Mouse (Mus musculus): Measurements from ENCODE around the gene Coasy.

Gene Coasy

DNA sequence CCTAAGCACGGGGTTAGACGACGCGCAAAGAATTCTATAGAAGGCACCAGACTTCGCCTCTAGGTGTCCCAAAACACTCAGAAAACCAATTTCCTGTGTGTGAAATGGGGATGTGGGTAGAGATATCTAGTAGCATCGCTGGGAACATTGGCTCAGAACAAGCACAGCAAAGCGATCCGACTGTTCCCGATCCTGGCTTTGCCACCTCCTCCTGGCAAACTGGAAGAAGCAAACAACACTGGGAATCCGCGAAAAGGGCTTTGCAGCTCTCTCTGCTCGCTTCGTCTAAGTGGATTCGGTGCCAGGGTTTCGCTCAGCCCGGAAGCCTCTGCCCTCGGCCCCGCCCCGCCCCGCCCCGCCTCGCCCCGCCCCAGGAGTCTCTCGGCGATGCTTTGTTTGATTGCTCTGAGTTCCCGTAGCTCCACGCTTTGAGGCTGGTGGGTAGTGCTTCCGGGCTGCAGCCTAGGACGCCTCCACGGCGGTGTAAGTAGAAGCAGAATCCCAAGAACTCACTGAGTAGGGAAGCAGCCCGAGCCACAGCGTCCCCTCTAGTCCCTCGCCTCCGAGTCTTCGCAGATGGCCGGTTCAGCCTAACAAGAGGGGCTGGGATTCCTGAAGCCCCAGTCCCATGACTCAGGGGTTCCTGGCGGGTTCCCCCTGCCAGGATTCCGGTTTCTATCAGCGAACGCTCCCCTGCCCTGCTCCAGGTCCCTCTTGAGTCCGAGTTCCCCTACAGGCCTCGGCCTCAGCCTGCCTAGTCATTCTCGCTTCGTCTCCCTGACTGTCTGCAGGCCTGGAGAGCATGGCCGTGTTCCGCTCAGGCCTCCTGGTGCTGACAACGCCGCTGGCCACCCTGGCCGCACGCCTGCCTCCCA, at the start of gene Coasy:
Coasy (plus strand) TSS at position 358 of the 875 bp plus-strand sequence.
- peak; percentile 77 to 87 for DNase-seq (ENCODE audit: low spot score in 2 of 2)

DNA sequence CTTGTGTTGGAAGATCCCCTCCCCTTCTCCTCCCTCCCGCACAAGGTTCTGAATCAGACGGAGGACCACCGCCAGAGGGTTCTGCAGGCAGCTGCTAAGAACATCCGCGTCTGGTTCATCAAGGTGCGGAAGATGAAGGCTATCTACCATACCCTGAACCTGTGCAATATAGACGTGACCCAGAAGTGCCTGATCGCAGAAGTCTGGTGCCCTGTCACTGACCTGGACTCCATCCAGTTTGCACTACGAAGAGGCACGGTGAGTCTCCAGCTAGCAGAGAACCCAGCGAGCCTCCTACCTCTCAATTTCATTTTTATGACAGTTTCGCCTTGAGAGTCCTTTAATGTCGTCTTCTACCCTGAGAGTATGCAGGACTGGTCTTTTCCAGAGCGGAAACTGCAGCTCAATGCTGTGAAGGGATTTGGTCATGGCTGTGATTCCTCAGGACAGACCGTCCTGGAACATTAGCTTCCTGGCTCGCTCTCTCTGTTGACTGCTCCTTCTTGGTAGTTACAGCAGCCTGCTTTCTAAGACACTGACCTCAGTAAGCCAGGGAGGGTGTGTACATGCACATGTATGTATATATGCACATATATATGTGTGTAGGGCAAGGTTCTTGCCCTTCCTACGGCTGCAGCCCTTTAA, 48.4 kb upstream of the Coasy start:
- no peak for DNase-seq (ENCODE audit: low spot score in 2 of 2)

DNA sequence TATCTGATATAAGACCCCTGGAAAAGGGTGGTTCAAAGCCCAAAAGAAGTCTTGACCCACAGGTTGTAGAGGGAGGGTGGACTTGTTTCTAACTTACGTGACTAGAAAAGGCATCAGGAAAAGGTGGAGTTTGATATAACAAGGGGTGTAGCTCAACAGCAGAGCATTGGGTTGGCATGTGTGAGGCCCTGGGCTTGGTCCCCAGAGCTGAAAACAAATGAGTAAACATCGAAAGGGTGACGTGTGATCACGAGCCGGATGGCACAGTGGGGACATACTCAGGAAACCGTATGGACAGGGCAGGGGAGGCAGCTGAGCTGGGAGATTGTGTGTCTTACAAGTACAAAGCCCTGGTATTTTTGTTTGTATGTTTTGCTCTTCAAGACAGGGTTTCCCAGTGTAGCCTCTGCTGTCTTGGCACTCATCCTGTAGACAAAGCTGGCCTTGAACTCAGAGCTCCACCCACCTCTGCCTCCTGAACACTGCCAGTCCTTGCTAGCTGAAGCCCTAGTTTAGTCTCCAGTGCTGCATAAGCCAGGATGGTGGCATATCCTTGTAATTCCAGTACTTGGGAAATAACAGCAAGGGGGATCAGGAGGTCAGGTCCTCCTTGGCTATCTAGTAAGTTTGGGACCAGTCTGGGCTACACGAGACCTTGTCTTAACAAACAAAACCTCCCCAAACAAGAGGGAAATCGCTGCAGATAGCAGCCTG, 47.6 kb upstream of the Coasy start:
- no peak for DNase-seq (ENCODE audit: low spot score in 2 of 2)

GRCm38 (mm10) chr11:101035328-101035695, 47.1 kb upstream of the Coasy start:
- DNase-seq (ENCODE audit: low spot score in 2 of 2), result no peak

GRCm38 (mm10) chr11:101037795-101038194, 44.6 kb upstream of the Coasy start:
- DNase-seq (ENCODE audit: low spot score in 2 of 2), result peak in 1 of 2 experiments; percentile 51

- no peak for DNase-seq (ENCODE audit: low spot score in 2 of 2)
Measured at GRCm38 (mm10) chr11:101045826-101046225, 36.5 kb upstream of the Coasy start.

- peak in 1 of 2 experiments; percentile 61 for DNase-seq (ENCODE audit: low spot score in 2 of 2)
Measured at GRCm38 (mm10) chr11:101046440-101046839, 35.9 kb upstream of the Coasy start.

DNA sequence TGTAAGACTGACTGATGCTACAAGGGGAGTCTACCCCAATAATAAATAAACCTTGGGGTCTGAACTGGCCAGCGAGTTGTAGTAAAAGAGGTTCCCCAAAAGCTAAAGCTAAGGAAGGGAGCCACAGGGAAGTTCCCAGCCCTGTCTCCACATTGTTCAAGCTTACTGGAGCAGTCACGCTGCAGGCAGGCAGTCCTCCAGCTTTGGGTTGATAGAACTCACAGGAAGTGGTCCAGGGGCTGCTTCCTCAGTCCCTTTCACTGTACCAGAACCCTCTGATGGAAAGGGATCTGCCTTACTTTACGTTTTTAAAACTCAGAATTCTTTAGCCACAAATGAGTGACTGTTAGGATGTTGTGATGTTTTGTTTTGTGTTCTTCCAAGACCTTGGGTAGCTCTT, 34.9 kb upstream of the Coasy start:
- peak in 1 of 2 experiments; percentile 53 for DNase-seq (ENCODE audit: low spot score in 2 of 2)

DNA sequence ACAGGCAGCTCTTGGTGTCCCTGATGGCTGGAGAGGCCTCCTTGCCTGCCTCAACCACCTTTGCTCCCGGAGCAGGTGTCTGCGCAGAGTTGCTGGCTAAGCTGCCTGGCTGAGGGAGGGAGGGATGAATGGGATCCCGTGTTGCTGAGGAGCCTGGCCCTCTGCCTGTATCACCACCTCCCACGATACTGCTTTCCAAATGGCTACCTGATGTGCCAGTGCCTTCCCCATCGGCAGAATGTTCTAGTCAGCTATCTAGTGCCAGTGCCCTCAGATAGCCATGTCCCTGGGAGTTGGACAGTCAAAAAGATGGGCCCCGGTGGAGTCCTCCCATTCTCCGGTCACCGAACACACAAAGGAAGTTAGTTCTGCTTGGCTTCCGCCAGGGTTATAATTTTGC, 32.0 kb upstream of the Coasy start:
- DNase-seq (ENCODE audit: low spot score in 2 of 2), result peak in 1 of 2 experiments; percentile 52

DNA sequence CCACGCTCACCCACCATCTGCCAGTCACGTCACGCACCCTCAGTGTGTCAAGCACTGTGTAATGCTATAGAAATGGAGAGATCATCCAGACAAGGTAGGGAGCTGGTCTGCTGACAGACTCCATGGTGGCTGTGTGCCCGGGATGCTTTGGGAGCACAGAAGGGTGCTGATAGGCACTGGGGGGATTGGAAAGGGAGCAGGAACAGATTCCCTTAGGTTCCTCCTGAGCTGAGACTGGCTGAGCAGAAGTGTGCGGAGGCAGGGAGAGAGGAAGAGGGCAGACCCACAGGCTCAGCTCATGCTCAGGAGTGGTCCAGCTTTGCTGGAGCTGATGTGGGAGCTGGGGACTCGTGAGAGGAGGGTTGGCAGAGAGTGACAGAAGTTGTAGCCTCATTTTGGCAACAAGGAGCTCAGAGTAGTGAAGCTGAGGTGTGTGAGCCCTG, 31.3 kb upstream of the Coasy start:
- DNase-seq (ENCODE audit: low spot score in 2 of 2), result peak in 1 of 2 experiments; percentile 56

DNA sequence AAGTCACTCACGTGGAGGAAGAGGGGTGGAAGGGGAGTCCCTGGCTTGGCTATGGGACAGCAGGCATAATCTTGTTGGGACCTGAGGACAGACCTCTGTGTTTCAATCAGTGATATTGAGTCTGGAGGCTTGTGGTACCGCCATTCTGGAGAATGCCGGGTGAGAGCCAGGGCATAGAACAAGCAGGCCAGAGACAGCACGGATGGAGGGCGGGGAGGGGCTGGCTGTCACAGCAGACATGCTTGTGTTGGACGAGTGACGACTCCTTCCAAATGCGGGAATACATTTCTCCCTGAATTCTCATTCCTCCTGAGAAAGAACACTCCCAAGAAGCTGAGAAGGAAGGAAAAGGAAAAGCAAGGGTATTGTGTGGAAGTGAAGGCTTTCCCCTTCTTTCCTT, 30.7 kb upstream of the Coasy start:
- peak in 1 of 2 experiments; percentile 53 for DNase-seq (ENCODE audit: low spot score in 2 of 2)

DNA sequence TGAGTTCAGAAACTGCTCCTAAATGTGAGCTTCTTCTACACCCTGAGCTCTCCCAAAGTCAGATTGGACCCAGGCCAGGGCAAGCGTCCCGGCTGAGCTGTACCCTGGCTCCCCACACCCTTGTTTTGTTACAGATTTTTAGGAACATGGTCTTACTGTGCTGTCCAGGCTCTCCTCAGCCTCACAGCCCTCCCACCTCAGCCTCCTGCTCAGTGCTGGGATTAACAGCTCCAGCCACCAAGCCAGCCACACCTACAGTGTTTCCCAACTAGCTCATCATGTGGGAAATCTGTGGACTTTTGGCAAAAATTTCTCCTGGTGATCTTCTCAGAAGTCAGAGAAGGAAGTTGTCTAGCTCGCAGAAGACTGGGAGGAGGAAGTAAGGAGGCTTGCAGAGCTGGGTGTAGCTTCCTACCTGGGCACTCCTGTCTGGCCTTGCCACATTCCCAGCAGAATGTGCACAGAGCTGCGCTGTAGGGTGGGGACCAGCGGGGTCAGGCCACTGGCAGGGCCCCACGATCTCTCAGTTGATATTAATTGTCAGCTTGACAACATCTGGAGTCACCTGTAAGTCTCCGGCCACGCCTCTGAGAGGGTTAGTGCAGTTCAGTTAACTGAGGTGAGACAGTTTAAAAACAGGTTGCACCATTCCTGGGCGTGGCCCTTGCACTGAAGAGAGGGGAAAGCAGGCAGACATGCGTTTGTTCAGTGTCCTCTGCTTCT, 29.5 kb upstream of the Coasy start:
- DNase-seq (ENCODE audit: low spot score in 2 of 2), result peak in 1 of 2 experiments; percentile 70

DNA sequence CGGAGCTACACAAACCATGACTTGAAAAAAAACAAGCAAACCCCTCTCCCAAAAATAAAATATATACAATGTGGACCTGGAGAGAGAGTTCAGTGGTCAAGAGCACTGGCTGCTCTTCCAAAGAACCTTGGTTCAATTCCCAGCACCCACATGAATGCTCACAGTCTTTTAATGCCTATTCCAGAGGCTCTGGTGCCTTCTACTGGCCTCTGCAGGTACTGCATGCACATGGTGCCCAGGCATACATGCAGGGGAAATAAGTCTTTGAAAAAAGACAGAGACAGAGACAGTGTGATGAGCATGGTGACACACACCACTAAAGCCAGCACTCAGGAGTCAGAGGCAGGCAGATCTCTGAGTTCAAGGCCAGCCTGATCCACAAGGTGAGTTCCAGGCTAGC, 28.4 kb upstream of the Coasy start:
- DNase-seq (ENCODE audit: low spot score in 2 of 2), result peak in 1 of 2 experiments; percentile 68

DNA sequence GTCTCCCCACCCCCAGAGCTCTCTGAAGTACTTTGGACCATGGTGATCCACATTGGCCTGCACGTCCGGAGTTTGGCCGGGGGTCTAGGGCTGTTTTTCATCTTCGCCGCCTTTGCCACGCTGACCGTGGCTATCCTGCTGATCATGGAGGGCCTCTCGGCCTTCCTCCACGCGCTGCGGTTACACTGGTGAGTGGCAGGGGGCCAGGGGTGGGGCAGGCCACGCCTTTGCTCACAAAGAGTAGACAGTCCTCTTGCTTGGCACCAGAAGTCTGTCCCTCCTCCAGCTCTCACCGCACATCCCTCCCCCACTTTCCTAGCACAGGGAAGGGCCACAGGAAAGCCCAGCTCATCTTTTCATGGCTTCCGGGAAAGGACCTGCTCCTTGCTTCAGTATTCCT, 26.9 kb upstream of the Coasy start:
- DNase-seq (ENCODE audit: low spot score in 2 of 2), result peak in 1 of 2 experiments; percentile 66

- DNase-seq (ENCODE audit: low spot score in 2 of 2), result peak in 1 of 2 experiments; percentile 61
Measured at GRCm38 (mm10) chr11:101056885-101057284, 25.5 kb upstream of the Coasy start.

GRCm38 (mm10) chr11:101057860-101058259, 24.5 kb upstream of the Coasy start:
- DNase-seq (ENCODE audit: low spot score in 2 of 2), result peak; percentile 89 to 97

DNA sequence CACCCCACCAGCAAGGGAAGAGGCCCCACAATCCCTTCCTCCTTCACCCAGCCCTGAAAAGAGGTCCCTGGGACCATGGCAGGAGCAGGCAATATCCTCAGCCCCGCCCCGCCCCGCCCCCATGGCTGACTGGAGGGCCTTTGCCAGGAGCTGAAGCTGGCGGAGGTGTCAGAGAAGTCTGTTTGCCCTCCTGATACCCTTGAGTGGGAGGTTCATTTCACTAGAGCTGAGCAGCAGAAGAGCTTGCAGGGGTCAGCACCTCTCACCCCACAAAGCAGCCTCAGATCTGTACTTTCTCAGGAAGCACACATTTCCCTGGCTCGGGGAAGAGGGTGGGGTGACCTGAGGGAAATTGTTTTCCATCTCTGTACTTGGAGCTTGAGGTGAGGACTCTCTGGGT, 23.6 kb upstream of the Coasy start:
- DNase-seq (ENCODE audit: low spot score in 2 of 2), result no peak

- no peak for DNase-seq (ENCODE audit: low spot score in 2 of 2)
Measured at GRCm38 (mm10) chr11:101059473-101059872, 22.9 kb upstream of the Coasy start.

DNA sequence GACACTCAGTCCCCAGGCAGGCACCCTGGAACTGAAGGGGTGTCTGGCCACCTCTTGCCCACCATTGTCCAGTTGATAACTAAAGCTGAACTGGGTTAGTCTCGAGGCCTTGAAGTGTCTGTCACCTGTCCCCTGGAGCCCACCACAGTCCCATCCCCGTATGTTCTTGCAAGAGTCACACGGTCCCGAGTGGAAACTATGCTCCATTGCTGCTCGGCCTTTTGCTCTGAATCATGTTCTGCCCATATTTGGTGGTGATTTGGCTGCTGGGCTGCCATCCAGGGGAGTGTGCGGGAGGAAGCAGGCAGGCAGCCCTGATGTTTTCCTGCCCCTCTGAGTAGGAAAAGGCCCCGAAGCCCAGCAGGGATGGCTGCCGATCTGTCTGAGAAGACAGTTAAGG, 22.2 kb upstream of the Coasy start:
- no peak for DNase-seq (ENCODE audit: low spot score in 2 of 2)

DNA sequence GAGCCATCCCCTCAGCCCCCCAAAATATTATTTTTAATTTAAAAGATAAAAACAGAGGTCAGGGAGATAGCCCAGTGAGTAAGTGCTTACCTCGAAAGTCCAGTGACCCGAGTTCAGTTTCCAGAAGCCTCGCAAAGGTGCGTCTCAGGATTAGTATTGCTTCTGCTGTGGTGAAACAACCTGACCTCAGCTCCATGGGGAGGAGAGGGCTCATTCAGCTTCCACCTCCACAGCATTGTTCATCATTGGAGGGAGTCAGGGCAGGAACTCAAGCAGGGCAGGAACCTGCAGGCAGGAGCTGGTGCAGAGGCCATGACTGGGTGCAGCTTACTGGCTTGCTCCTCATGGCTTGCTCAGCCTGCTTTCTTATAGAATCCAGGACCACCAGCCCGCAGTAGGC, 21.3 kb upstream of the Coasy start:
- no peak for DNase-seq (ENCODE audit: low spot score in 2 of 2)

DNA sequence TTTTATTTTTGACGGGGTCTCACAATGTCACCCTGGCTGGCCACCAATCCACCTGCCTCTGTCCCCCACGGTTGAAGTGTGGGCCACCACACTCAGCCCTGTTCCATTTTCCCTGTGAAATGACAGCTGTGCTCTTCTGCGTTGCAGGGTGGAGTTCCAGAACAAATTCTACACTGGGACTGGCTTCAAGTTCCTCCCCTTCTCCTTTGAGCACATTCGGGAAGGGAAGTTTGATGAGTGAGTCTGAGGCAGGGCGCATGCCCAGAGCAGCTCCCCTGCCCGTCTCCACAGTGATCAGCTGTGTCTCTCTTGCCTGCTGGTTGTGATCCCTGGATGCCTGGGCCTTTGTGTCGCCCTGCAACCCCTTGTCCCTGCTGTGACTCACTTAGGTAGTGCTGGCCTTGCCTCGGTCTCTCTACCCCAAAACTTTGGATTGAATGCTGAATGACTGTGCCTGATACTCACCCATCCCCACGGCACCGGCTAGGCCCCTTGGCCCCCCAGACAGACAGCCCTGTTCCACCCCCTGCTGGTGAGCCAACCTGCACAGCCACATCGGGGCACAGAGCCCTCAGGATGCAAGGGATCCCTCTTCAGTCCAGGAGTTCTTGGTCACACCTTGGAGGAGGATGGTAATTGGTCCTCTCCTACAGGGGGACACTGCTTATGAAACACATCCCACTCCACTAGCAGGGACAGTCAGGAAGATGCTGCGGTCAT, 20.0 kb upstream of the Coasy start:
- DNase-seq (ENCODE audit: low spot score in 2 of 2), result no peak
